Comparison of ENCODE assay signal across 8 mouse cellular contexts in genomic region chr17:29188989-29189388, GRCm38 (mm10). TPM values are rescaled to one million over a fixed set of nuclear protein-coding genes. Genes with fewer than 3 reads are reported as not detected.
A peak's percentile ranks its signal among the peaks of the same experiment; 100 is the strongest.
DNase-seq lines count a peak whose midpoint lies in the region; ATAC-seq and TF ChIP-seq lines count a peak whose summit lies in the region.
"Had no signal": no experiment of that assay in that cellular context is flagged by ENCODE, and none has a peak within 500 bp of the region (broad histone marks: within the 10 kb centered on the region; RNA-seq: fewer than 3 reads in every experiment).

No protein-coding gene starts in this region.

- WGBS in embryonic facial prominence, embryonic 13.5 days, result 2% methylated on average over 12 of the region's 12 CpGs
- WGBS in limb, embryonic 14.5 days, result 7% methylated on average over 11 of the region's 12 CpGs
- WGBS in stomach, embryonic 15.5 days, result 10% methylated on average over 12 of the region's 12 CpGs
- WGBS in thymus, adult 2 months, result 33% methylated on average over 12 of the region's 12 CpGs
- WGBS in cerebellum, adult 2 months, result 6% methylated on average over 12 of the region's 12 CpGs

- peak; percentile 55 to 66 for DNase-seq in kidney, postnatal 4 days
- no peak for DNase-seq in kidney, adult 18-20 months
- DNase-seq in limb, embryonic 14.5 days (ENCODE audit: low spot score), result no peak
- DNase-seq in thymus, adult 2 months, result no peak
- no peak for DNase-seq in cerebellum, adult 2 months

- H3K4me1 ChIP-seq in embryonic facial prominence, embryonic 13.5 days, result peaks cover 48% of the 10 kb centered on the region
- H3K4me1 ChIP-seq in limb, embryonic 14.5 days (ENCODE audit: control insufficient read depth, insufficient read depth, low read length), result peaks cover 18% of the 10 kb centered on the region
- H3K4me1 ChIP-seq in stomach, embryonic 15.5 days, result peaks cover 16% of the 10 kb centered on the region
- H3K4me1 ChIP-seq in thymus, adult 2 months (replicated peaks; ENCODE audit: control insufficient read depth, insufficient read depth, low read length), result peaks cover 6% of the 10 kb centered on the region
- H3K4me1 ChIP-seq in cerebellum, adult 2 months (ENCODE audit: control insufficient read depth, insufficient read depth, low read length), result no peaks in the 10 kb centered on the region

- peak overlapping the region; percentile 47 for H3K4me2 ChIP-seq in embryonic facial prominence, embryonic 13.5 days
- H3K4me2 ChIP-seq in limb, embryonic 14.5 days (replicated peaks; ENCODE audit: low read depth, low read length, severe bottlenecking), result no peak overlapping the region
- peak overlapping the region; percentile 14; the same call in 1 of the 2 replicates for H3K4me2 ChIP-seq in stomach, embryonic 15.5 days

- ATAC-seq in embryonic facial prominence, embryonic 13.5 days (ENCODE audit: insufficient number of reproducible peaks, insufficient read depth, low FRiP score, low TSS enrichment, low read depth), result peak; percentile 48
- peak; percentile 61 for ATAC-seq in limb, embryonic 14.5 days (ENCODE audit: low FRiP score, low read depth)
- peak; percentile 50; the same call in 1 of the 2 replicates for ATAC-seq in stomach, embryonic 15.5 days (ENCODE audit: insufficient read depth, low FRiP score, low read depth)

- H3K9ac ChIP-seq in embryonic facial prominence, embryonic 13.5 days, result no peak overlapping the region
- H3K9ac ChIP-seq in limb, embryonic 14.5 days (ENCODE audit: low read depth, low read length, severe bottlenecking), result no peak overlapping the region
- H3K9ac ChIP-seq in stomach, embryonic 15.5 days, result no peak overlapping the region

- peak overlapping the region; percentile 20; the same call in 1 of the 2 replicates for H3K4me3 ChIP-seq in embryonic facial prominence, embryonic 13.5 days
- H3K4me3 ChIP-seq in limb, embryonic 14.5 days (replicated peaks; ENCODE audit: low read length), result no peak overlapping the region
- no peak overlapping the region for H3K4me3 ChIP-seq in stomach, embryonic 15.5 days (replicated peaks)
- no peak overlapping the region for H3K4me3 ChIP-seq in thymus, adult 2 months (ENCODE audit: control insufficient read depth, insufficient read depth, low read length)
- no peak overlapping the region for H3K4me3 ChIP-seq in cerebellum, adult 2 months (replicated peaks; ENCODE audit: insufficient read depth, low read depth, low read length)
- H3K4me3 ChIP-seq: erythroblast, embryonic 14.5 days had no signal

- no peaks in the 10 kb centered on the region for H3K36me3 ChIP-seq in embryonic facial prominence, embryonic 13.5 days
- H3K36me3 ChIP-seq in limb, embryonic 14.5 days (ENCODE audit: control insufficient read depth, insufficient read depth, low read length), result no peaks in the 10 kb centered on the region
- no peaks in the 10 kb centered on the region for H3K36me3 ChIP-seq in stomach, embryonic 15.5 days
- H3K36me3 ChIP-seq in thymus, adult 2 months (ENCODE audit: control insufficient read depth, insufficient read depth, low read length), result no peaks in the 10 kb centered on the region

- peaks cover 4% of the 10 kb centered on the region; the same call in 1 of the 2 replicates for H3K27me3 ChIP-seq in embryonic facial prominence, embryonic 13.5 days
- H3K27me3 ChIP-seq in limb, embryonic 14.5 days (ENCODE audit: control insufficient read depth, insufficient read depth, low read length), result no peaks in the 10 kb centered on the region
- H3K27me3 ChIP-seq in stomach, embryonic 15.5 days (replicated peaks), result peaks cover 10% of the 10 kb centered on the region; the same call in 1 of the 2 replicates
- H3K27me3 ChIP-seq in thymus, adult 2 months (ENCODE audit: control insufficient read depth, insufficient read depth, low read length), result no peaks in the 10 kb centered on the region
- H3K27me3 ChIP-seq in cerebellum, adult 2 months (ENCODE audit: control insufficient read depth, insufficient read depth, low read length), result no peaks in the 10 kb centered on the region

- TF ChIP-seq POLR2A in limb, embryonic 14.5 days (IDR thresholded peaks at IDR 0.05; ENCODE audit: borderline replicate concordance, extremely low read depth, insufficient read depth, insufficient read length), result no peak
- TF ChIP-seq POLR2A in thymus, adult 2 months (IDR thresholded peaks at IDR 0.05; ENCODE audit: control insufficient read depth, extremely low read depth, insufficient read depth, low read length, poor library complexity), result no peak
- TF ChIP-seq POLR2A in cerebellum, adult 2 months (IDR thresholded peaks at IDR 0.05; ENCODE audit: borderline replicate concordance, insufficient read depth, low read length), result no peak

- no peak overlapping the region for H3K27ac ChIP-seq in embryonic facial prominence, embryonic 13.5 days
- H3K27ac ChIP-seq in limb, embryonic 14.5 days (replicated peaks; ENCODE audit: low read depth, low read length), result no peak overlapping the region
- no peak overlapping the region for H3K27ac ChIP-seq in stomach, embryonic 15.5 days
- no peak overlapping the region for H3K27ac ChIP-seq in thymus, adult 2 months (ENCODE audit: control insufficient read depth, insufficient read depth, low read length)
- no peak overlapping the region for H3K27ac ChIP-seq in cerebellum, adult 2 months (ENCODE audit: insufficient read depth, low read length)

- no peak for TF ChIP-seq CTCF in thymus, adult 2 months (IDR thresholded peaks at IDR 0.05; ENCODE audit: borderline replicate concordance, control insufficient read depth, extremely low read depth, insufficient read depth, low read length, poor library complexity)
- TF ChIP-seq CTCF in cerebellum, adult 2 months (IDR thresholded peaks at IDR 0.05; ENCODE audit: borderline replicate concordance, insufficient read depth, low read depth, low read length), result no peak

- H3K9me3 ChIP-seq in embryonic facial prominence, embryonic 13.5 days, result no peaks in the 10 kb centered on the region
- no peaks in the 10 kb centered on the region for H3K9me3 ChIP-seq in limb, embryonic 14.5 days (ENCODE audit: control insufficient read depth, low read length)
- no peaks in the 10 kb centered on the region for H3K9me3 ChIP-seq in stomach, embryonic 15.5 days

RNA-seq across cellular contexts. Expression of gene Cpne5, which starts 49.0 kb away (rescaled TPM):
- polyA plus RNA-seq in embryonic facial prominence, embryonic 13.5 days (2015; fragmentation: Nextera tagmentation; extraction: Ambion mirVana), result 28.1 and 36.0 TPM in 2 replicates
- 14.7 and 17.9 TPM in 2 replicates for polyA plus RNA-seq in limb, embryonic 14.5 days (2012; rRNA removed)
- 13.3 and 14.7 TPM in 2 replicates for polyA plus RNA-seq in limb, embryonic 14.5 days (2014; fragmentation: Nextera tagmentation; extraction: Ambion mirVana)
- polyA plus RNA-seq in stomach, embryonic 15.5 days (2015; fragmentation: Nextera tagmentation; extraction: Ambion mirVana), result 9.2 and 10.3 TPM in 2 replicates
- 4.6 and 5.0 TPM in 2 replicates for polyA plus RNA-seq in thymus, adult 2 months (2012; rRNA removed)
- 7.5 and 8.4 TPM in 2 replicates for polyA plus RNA-seq in cerebellum, adult 2 months (2012; rRNA removed)

Comparison
In these comparisons a context has a peak if more than half of its experiments do, and no peak if none do; other contexts are left out.
1. DNase-seq: peak in kidney, postnatal 4 days (2 of 2); none in kidney, adult 18-20 months (single experiment), limb, embryonic 14.5 days (single experiment), thymus, adult 2 months (single experiment) and cerebellum, adult 2 months (0 of 2).
2. Peak in every context shown above with its lines, with median percentiles within 50 percentile points of each other: ATAC-seq.